16 mouse cellular contexts compared by ENCODE assay signal in the genomic region with DNA sequence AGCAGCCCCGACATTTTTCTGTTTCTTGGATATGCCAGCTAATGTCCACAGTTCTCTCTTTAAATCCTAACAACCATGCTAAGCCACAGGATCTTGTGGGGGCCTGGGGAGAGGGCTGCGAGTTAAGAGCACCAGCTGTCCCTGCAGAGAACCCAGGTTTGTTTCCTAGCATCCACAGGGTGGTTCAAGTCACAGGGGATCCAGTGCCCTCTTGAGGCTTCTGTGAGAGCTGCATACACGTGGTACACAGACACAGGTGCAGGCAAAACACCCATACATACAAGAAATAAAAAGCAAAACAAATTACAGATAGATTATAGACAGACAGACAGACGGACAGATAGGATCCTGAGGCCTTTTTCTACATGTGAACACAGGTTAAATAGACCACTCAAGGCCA.
A peak's percentile ranks its signal among the peaks of the same experiment; 100 is the strongest.
DNase-seq lines count a peak whose midpoint lies in the region; ATAC-seq and TF ChIP-seq lines count a peak whose summit lies in the region.
"Had no signal": no experiment of that assay in that cellular context is flagged by ENCODE, and none has a peak within 500 bp of the region (broad histone marks: within the 10 kb centered on the region; RNA-seq: fewer than 3 reads in every experiment).

No protein-coding gene starts in this region.

- H3K27me3 ChIP-seq in embryonic facial prominence, embryonic 14.5 days (replicated peaks; ENCODE audit: control insufficient read depth, insufficient read depth, low read length), result no peaks in the 10 kb centered on the region
- H3K27me3 ChIP-seq in embryonic facial prominence, embryonic 10.5 days (replicated peaks; ENCODE audit: low read depth, poor library complexity, severe bottlenecking), result no peaks in the 10 kb centered on the region
- H3K27me3 ChIP-seq: heart, embryonic 13.5 days; limb, embryonic 12.5 days; neural tube, embryonic 13.5 days; stomach, embryonic 15.5 days had no signal

- H3K4me3 ChIP-seq in embryonic facial prominence, embryonic 14.5 days (ENCODE audit: low read depth, low read length), result no peak overlapping the region
- H3K4me3 ChIP-seq in embryonic facial prominence, embryonic 10.5 days, result no peak overlapping the region
- H3K4me3 ChIP-seq in layer of hippocampus, adult 2 months, result no peak overlapping the region
- H3K4me3 ChIP-seq: heart, embryonic 13.5 days; limb, embryonic 12.5 days; neural tube, embryonic 13.5 days; stomach, embryonic 15.5 days had no signal

- H3K9me3 ChIP-seq in embryonic facial prominence, embryonic 14.5 days (ENCODE audit: control insufficient read depth, low read length), result no peaks in the 10 kb centered on the region
- no peaks in the 10 kb centered on the region for H3K9me3 ChIP-seq in embryonic facial prominence, embryonic 10.5 days
- H3K9me3 ChIP-seq: heart, embryonic 13.5 days; limb, embryonic 12.5 days; neural tube, embryonic 13.5 days; stomach, embryonic 15.5 days had no signal

- no peak for TF ChIP-seq POLR2A in brain, embryonic 14.5 days (IDR thresholded peaks at IDR 0.05; ENCODE audit: borderline replicate concordance, extremely low read depth, insufficient read depth, insufficient read length, poor library complexity, severe bottlenecking)

- H3K36me3 ChIP-seq in embryonic facial prominence, embryonic 14.5 days (ENCODE audit: control insufficient read depth, insufficient read depth, low read length), result no peaks in the 10 kb centered on the region
- H3K36me3 ChIP-seq in embryonic facial prominence, embryonic 10.5 days (replicated peaks), result peaks cover 3% of the 10 kb centered on the region; the same call in 1 of the 2 replicates
- H3K36me3 ChIP-seq: heart, embryonic 13.5 days; limb, embryonic 12.5 days; neural tube, embryonic 13.5 days; stomach, embryonic 15.5 days had no signal

- no peak overlapping the region for H3K9ac ChIP-seq in embryonic facial prominence, embryonic 14.5 days (ENCODE audit: low read depth, low read length)
- H3K9ac ChIP-seq: heart, embryonic 13.5 days; limb, embryonic 12.5 days; neural tube, embryonic 13.5 days; stomach, embryonic 15.5 days had no signal

- H3K4me2 ChIP-seq in embryonic facial prominence, embryonic 14.5 days (ENCODE audit: low read depth, low read length), result no peak overlapping the region
- H3K4me2 ChIP-seq: heart, embryonic 13.5 days; limb, embryonic 12.5 days; neural tube, embryonic 13.5 days; stomach, embryonic 15.5 days had no signal

- H3K27ac ChIP-seq in embryonic facial prominence, embryonic 14.5 days (replicated peaks; ENCODE audit: low read depth, low read length), result no peak overlapping the region
- no peak overlapping the region for H3K27ac ChIP-seq in embryonic facial prominence, embryonic 10.5 days (replicated peaks)
- H3K27ac ChIP-seq in layer of hippocampus, adult 2 months, result no peak overlapping the region
- H3K27ac ChIP-seq: heart, embryonic 13.5 days; limb, embryonic 12.5 days; neural tube, embryonic 13.5 days; stomach, embryonic 15.5 days had no signal

- H3K4me1 ChIP-seq in embryonic facial prominence, embryonic 14.5 days (ENCODE audit: control insufficient read depth, insufficient read depth, low read length), result no peaks in the 10 kb centered on the region
- peaks cover 11% of the 10 kb centered on the region for H3K4me1 ChIP-seq in embryonic facial prominence, embryonic 10.5 days
- H3K4me1 ChIP-seq: stomach, embryonic 15.5 days had no signal

- WGBS in embryonic facial prominence, embryonic 14.5 days, result 75% methylated on average over 4 of the region's 4 CpGs
- 79% methylated on average over 4 of the region's 4 CpGs for WGBS in embryonic facial prominence, embryonic 10.5 days

- DNase-seq in embryonic facial prominence, embryonic 14.5 days (ENCODE audit: low spot score), result peak; percentile 39
- DNase-seq in embryonic facial prominence, embryonic 10.5 days (ENCODE audit: low spot score), result no peak
- DNase-seq in layer of hippocampus, adult 2 months (ENCODE audit: low spot score in 2 of 2), result peak in 1 of 2 experiments; percentile 4
- DNase-seq in layer of hippocampus, adult 11-12 months (ENCODE audit: low spot score), result no peak
- DNase-seq in retina, postnatal 1 day, result peak; percentile 40
- DNase-seq in retina, embryonic 14.5 days (ENCODE audit: low spot score), result no peak
- no peak for DNase-seq in brain, embryonic 14.5 days (ENCODE audit: low read depth)
- DNase-seq in spleen, adult 18-20 months, result no peak
- DNase-seq: adrenal gland, postnatal 36 days; kidney, postnatal 36 days; lung, adult 2 months had no signal

- ATAC-seq in embryonic facial prominence, embryonic 14.5 days (ENCODE audit: low read depth), result peak; percentile 66; the same call in 1 of the 2 replicates
- ATAC-seq: intestine, embryonic 16.5 days had no signal

- TF ChIP-seq CTCF in layer of hippocampus, adult 2 months (conservative IDR thresholded peaks at IDR 0.05), result peak; percentile 60
- peak; percentile 24; the same call in 1 of the 2 replicates for TF ChIP-seq CTCF in brain, embryonic 14.5 days (IDR thresholded peaks at IDR 0.05; ENCODE audit: borderline replicate concordance, extremely low read depth, insufficient read depth, insufficient read length)

Comparison
In these comparisons a context has a peak if more than half of its experiments do, and no peak if none do; other contexts are left out.
1. DNase-seq: peak in embryonic facial prominence, embryonic 14.5 days (single experiment) and retina, postnatal 1 day (single experiment); none in embryonic facial prominence, embryonic 10.5 days (single experiment), layer of hippocampus, adult 11-12 months (single experiment), retina, embryonic 14.5 days (single experiment), brain, embryonic 14.5 days (single experiment) and spleen, adult 18-20 months (0 of 2).